Mouse (Mus musculus) bone marrow, adult 2 months (tissue): ENCODE results near the gene Mybph.

ENCODE experiments used
- CTCF ChIP-seq: fragments of 200-500 bp; IDR thresholded peaks from 2 replicates; pipeline ENCODE4 v1.5.1; 2011; ENCODE audit warnings: low read length, control low read depth; ENCODE audit not compliant: control insufficient read depth, insufficient read depth
- POLR2A ChIP-seq: fragments of 200-500 bp; IDR thresholded peaks from 2 replicates; pipeline ENCODE4 v1.6.1; 2011; ENCODE audit warnings: low read depth, mild to moderate bottlenecking, control low read depth, low read length, borderline replicate concordance; ENCODE audit not compliant: control insufficient read depth

- no peak for TF ChIP-seq CTCF
- no peak for TF ChIP-seq POLR2A
Measured at GRCm38 (mm10) chr1:134195117-134195516, 1.9 kb downstream of the Mybph start.
